Mouse (Mus musculus): Measurements from ENCODE around the gene Pus10. TPM values are rescaled to one million over a fixed set of nuclear protein-coding genes. Genes with fewer than 3 reads are reported as not detected.

Pus10 gene
- polyA plus RNA-seq (2012; ENCODE audit: insufficient read depth, low replicate concordance) = 2.0 TPM in 1 of 2 replicates, not detected in the other

DNA sequence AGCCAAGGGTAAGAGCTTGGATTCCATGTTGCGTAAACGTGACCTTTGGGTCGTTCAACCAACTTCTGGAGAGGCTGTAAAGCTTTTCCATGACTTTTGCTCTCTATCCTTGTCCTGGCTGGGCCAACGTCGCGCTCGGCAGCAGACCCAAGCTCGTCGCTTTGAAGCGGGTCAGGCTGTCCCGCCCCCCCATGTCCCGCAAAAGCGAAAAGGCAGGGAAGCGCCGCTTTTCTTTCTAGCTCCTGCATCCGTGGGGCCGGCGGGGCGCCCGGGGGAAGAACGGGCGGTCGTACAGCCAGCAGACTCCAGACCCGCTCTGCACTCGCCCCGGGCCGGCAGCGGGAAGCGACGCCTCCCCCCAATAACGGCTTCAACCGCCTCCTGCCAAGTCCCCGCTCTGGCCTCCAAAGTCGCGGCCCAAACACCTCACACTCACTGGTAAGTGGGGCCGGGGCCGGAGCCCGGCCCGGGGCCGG, at the start of gene Pus10:
Gene Pus10, plus strand, starts transcription at position 364 of the 476 bp plus-strand sequence.
- H3K27me3 ChIP-seq (replicated peaks) = no peaks in the 10 kb centered on the region
- TF ChIP-seq GATA1 (IDR thresholded peaks at IDR 0.05; ENCODE audit: borderline replicate concordance, low read length) = no peak
- TF ChIP-seq FLI1 (IDR thresholded peaks at IDR 0.05; ENCODE audit: low read length) = no peak
- H3K9me3 ChIP-seq = no peaks in the 10 kb centered on the region
- H3K36me3 ChIP-seq (replicated peaks; ENCODE audit: low read length) = peaks cover 12% of the 10 kb centered on the region
- peak within 1 kb of the TSS; percentile 93 for H3K4me3 ChIP-seq (replicated peaks)
- H3K4me1 ChIP-seq = peaks cover 21% of the 10 kb centered on the region

DNA sequence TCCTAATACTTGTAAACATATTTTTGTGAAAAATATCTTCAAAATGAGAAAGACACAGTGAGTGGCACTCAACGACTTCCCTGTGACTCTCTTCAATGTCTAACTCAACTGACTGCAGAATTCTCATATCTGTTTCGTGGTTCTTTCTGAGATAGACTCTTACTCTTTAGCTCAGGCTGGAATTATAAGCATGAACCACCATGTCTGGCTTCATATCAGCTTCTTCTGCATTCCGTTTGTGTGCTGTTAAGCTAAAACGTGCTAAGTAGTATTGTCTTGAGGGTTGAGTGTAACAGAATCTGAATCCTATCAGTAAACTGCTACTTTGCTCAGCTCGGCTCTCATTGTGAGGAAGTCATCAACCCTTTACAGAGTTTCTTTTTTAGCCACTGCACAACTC, 46.5 kb upstream of the Pus10 start:
- Histone ChIP-seq H3K4me3 (replicated peaks) (no peak overlapping the region), H3K27me3 (replicated peaks) (no peaks in the 10 kb centered on the region), H3K36me3 (replicated peaks; ENCODE audit: low read length) (peaks cover 47% of the 10 kb centered on the region), H3K4me1 (no peaks in the 10 kb centered on the region), H3K9me3 (no peaks in the 10 kb centered on the region)
- TF ChIP-seq FLI1 (IDR thresholded peaks at IDR 0.05; ENCODE audit: low read length) (no peak), GATA1 (IDR thresholded peaks at IDR 0.05; ENCODE audit: borderline replicate concordance, low read length) (no peak)

DNA sequence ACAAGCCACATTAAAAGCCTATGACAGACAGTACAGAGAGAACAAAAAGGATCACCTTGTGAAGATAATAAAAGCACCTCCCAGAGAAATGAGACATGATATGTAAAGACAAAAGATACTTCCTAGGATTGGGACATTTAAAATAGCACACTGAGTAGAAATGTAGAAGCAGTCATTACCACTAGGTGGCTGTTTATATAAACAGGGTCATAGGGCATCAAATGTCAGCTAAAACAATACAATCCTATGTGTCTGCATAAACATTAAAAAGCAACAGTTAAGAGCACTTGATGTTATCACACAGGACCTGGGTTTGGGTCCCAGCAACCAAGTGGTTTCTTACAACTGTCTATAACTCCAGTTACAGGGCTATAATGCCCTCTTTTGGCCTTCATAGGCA, 34.8 kb upstream of the Pus10 start:
- Histone ChIP-seq H3K27me3 (replicated peaks) (no peaks in the 10 kb centered on the region), H3K36me3 (replicated peaks; ENCODE audit: low read length) (peaks cover 31% of the 10 kb centered on the region), H3K4me3 (replicated peaks) (no peak overlapping the region), H3K4me1 (peaks cover 14% of the 10 kb centered on the region), H3K9me3 (no peaks in the 10 kb centered on the region)
- TF ChIP-seq GATA1 (IDR thresholded peaks at IDR 0.05; ENCODE audit: borderline replicate concordance, low read length) = no peak
- TF ChIP-seq FLI1 (IDR thresholded peaks at IDR 0.05; ENCODE audit: low read length) = no peak

DNA sequence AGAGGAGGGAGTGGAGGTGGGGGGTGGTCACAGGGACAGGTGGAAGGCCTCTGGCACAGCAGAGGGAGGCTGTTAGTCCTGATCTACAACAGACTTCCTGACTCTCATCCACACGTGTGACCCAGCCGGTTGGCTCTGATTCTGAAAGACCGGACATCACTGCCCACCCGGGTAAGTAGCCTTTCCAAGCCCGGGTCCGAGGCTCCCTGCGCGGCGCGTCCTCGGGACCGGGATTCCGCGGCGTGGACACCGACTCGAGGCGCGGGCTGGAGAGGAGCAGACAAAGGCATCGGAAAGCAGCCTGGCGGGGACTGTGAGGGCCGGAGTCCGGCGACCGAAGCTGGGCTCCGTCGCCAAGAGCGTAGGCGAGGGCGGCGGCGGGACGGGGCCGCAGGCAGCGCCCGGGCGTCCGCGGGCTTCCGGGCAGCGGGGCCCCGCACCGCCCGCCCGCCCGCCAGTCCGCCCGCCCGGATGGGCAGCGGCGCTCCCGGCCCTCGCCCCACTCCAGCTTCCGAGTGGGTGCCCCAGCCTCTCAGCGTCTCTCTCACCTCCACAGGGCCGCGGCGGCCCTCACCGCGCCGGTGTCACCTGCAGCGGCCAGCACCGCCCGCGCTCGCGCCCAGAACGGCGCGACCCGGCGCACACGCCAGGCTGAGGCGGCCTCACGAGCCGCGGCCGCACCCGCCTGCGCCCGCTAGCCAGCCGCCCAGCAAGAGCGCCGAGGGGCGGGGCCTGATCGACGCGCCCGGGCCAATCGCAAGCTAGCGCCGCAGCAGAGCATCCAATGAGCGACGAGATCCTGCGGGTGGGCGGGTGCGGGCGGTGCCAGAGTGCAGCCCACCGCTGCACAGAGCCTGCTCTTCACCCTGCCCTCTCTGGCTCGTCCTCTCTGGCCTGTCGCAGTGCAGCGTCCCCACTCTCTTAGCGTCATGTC, 32.3 kb upstream of the Pus10 start, which contains the start of gene 0610010F05Rik:
Gene 0610010F05Rik, minus strand, starts transcription at position 695 of the 934 bp plus-strand sequence.
- Histone ChIP-seq H3K4me1 (peaks cover 18% of the 10 kb centered on the region), H3K4me3 (replicated peaks) (peak within 1 kb of the TSS; percentile 96), H3K9me3 (no peaks in the 10 kb centered on the region), H3K27me3 (replicated peaks) (no peaks in the 10 kb centered on the region), H3K36me3 (replicated peaks; ENCODE audit: low read length) (peaks cover 25% of the 10 kb centered on the region)
- no peak for TF ChIP-seq FLI1 (IDR thresholded peaks at IDR 0.05; ENCODE audit: low read length)
- TF ChIP-seq GATA1 (IDR thresholded peaks at IDR 0.05; ENCODE audit: borderline replicate concordance, low read length) = no peak

DNA sequence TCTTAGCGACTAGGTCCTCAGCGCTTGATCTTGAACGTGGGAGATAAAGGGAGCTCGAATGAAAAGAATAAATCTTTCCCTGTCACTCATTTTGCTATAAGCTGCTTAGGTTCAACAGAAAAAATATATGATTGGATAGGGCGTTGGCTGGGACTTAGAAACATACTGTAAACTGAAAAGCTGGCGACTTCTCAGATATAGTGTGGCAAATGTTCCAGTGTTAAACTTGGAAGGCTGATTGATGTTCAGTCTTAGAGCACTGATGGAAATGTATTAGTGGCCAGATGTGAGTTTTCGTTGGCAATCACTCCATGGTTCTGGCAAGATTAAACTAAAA, 31.6 kb upstream of the Pus10 start:
- TF ChIP-seq GATA1 (IDR thresholded peaks at IDR 0.05; ENCODE audit: borderline replicate concordance, low read length) (no peak), FLI1 (IDR thresholded peaks at IDR 0.05; ENCODE audit: low read length) (no peak)
- H3K4me3 ChIP-seq (replicated peaks) = peak overlapping the region; percentile 96
- no peaks in the 10 kb centered on the region for H3K9me3 ChIP-seq
- H3K36me3 ChIP-seq (replicated peaks; ENCODE audit: low read length) = peaks cover 25% of the 10 kb centered on the region
- H3K27me3 ChIP-seq (replicated peaks) = no peaks in the 10 kb centered on the region
- H3K4me1 ChIP-seq = peaks cover 18% of the 10 kb centered on the region

DNA sequence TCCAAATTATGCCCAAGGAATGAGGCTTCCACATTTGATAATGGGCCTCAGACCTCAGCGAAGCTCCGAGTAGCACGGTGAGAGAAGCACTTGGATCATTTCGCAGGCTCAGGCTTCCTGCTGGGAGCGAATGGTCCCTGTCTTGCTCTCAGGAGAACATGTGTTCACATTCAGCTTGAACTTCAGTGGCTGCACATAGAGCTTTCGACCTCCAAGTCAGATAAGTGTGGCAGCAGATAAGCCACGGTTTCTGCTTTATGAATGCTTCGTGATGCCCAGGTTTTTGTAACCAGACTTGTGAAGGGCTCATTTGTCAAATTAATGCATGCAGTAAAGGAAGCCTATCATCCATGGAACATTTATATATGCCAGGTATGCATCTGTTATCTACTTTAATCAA, 30.9 kb upstream of the Pus10 start:
- peaks cover 30% of the 10 kb centered on the region for H3K36me3 ChIP-seq (replicated peaks; ENCODE audit: low read length)
- no peaks in the 10 kb centered on the region for H3K9me3 ChIP-seq
- TF ChIP-seq GATA1 (IDR thresholded peaks at IDR 0.05; ENCODE audit: borderline replicate concordance, low read length) (no peak), FLI1 (IDR thresholded peaks at IDR 0.05; ENCODE audit: low read length) (no peak)
- peaks cover 18% of the 10 kb centered on the region for H3K4me1 ChIP-seq
- no peaks in the 10 kb centered on the region for H3K27me3 ChIP-seq (replicated peaks)
- no peak overlapping the region for H3K4me3 ChIP-seq (replicated peaks)

DNA sequence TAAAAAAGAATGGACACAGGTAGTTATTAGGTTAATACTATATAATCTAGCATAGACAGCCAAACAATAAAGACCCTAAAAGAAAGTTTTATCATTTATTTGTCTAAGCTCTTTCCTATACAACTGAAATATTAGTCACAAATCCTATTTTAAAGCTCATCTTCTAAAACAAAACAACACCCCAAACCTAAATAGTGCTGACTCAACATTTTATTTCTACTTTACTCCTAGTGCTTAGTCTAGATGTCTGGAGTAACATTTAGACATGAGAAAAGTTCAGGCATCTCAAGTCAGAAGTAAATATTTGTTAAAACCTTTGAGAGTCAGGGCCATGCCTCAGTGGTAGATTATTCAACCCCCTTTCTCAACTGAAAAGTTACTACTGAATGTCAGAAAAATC, 18.0 kb upstream of the Pus10 start:
- TF ChIP-seq FLI1 (IDR thresholded peaks at IDR 0.05; ENCODE audit: low read length) (no peak), GATA1 (IDR thresholded peaks at IDR 0.05; ENCODE audit: borderline replicate concordance, low read length) (no peak)
- no peaks in the 10 kb centered on the region for H3K9me3 ChIP-seq
- peaks cover 52% of the 10 kb centered on the region for H3K36me3 ChIP-seq (replicated peaks; ENCODE audit: low read length)
- H3K4me3 ChIP-seq (replicated peaks) = no peak overlapping the region
- no peaks in the 10 kb centered on the region for H3K27me3 ChIP-seq (replicated peaks)
- no peaks in the 10 kb centered on the region for H3K4me1 ChIP-seq

DNA sequence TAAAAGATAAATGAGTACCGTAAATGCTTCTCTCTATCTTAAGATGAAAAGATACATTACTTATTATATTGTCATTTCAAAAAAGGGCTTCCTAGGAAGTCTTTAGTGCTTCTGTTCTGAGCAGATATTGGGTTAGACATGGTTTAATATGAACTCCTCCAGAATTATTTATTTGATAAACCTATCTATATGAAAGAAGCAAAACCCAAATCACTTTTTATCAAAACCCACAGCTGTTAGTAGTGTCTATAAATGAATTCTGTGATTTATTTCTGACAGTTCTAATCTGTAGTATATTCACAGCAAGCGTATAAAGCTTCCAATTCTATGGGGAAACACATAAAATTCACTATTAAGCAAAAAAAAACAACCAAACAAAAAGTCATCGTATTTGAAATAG, 17.6 kb upstream of the Pus10 start:
- H3K4me3 ChIP-seq (replicated peaks) = no peak overlapping the region
- peaks cover 54% of the 10 kb centered on the region for H3K36me3 ChIP-seq (replicated peaks; ENCODE audit: low read length)
- TF ChIP-seq FLI1 (IDR thresholded peaks at IDR 0.05; ENCODE audit: low read length) (no peak), GATA1 (IDR thresholded peaks at IDR 0.05; ENCODE audit: borderline replicate concordance, low read length) (no peak)
- no peaks in the 10 kb centered on the region for H3K27me3 ChIP-seq (replicated peaks)
- no peaks in the 10 kb centered on the region for H3K9me3 ChIP-seq
- no peaks in the 10 kb centered on the region for H3K4me1 ChIP-seq

DNA sequence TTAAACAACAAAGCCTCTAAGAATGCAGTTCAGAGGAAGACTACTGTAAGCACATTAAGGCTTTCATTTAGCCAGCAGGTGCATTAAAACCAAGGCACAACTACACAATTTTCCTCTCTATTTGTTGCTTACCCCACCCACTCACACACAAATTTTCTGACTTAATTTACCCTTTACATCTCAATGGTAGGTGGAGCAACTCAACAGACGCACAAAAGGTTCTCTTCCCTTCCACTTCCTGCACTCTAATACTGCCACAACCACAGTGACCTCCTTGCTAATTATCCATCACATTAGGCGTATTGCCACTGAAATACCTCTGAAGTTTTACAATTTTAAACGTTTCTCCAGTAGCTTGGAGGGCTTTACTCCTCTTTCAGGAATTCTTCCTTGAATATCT, 11.8 kb upstream of the Pus10 start:
- TF ChIP-seq GATA1 (IDR thresholded peaks at IDR 0.05; ENCODE audit: borderline replicate concordance, low read length) = no peak
- no peak for TF ChIP-seq FLI1 (IDR thresholded peaks at IDR 0.05; ENCODE audit: low read length)
- H3K4me3 ChIP-seq (replicated peaks) = no peak overlapping the region
- H3K27me3 ChIP-seq (replicated peaks) = no peaks in the 10 kb centered on the region
- H3K36me3 ChIP-seq (replicated peaks; ENCODE audit: low read length) = peaks cover 36% of the 10 kb centered on the region
- H3K9me3 ChIP-seq = no peaks in the 10 kb centered on the region
- peaks cover 32% of the 10 kb centered on the region for H3K4me1 ChIP-seq

DNA sequence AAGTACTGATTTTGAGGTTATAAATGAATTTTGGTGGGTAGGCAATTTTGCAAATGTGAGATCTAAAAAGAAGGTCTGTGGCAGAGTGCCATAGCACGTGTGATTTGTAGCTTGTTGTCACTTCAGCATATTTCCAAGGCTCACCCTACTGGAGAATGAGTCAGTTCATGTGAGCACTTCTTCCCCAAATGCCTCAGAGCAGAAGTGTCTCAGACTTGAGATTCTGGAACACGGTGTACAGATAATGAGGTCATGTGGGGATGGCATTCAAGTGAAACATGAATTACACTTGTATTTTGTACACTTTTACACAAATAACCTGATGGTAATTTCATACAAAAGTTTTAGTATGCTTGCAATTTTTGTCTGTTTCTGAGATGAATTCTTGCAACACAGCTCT, 7.7 kb upstream of the Pus10 start:
- Histone ChIP-seq H3K27me3 (replicated peaks) (no peaks in the 10 kb centered on the region), H3K4me1 (peaks cover 50% of the 10 kb centered on the region), H3K4me3 (replicated peaks) (no peak overlapping the region), H3K36me3 (replicated peaks; ENCODE audit: low read length) (peaks cover 5% of the 10 kb centered on the region), H3K9me3 (no peaks in the 10 kb centered on the region)
- TF ChIP-seq GATA1 (IDR thresholded peaks at IDR 0.05; ENCODE audit: borderline replicate concordance, low read length) (no peak), FLI1 (IDR thresholded peaks at IDR 0.05; ENCODE audit: low read length) (no peak)

Data from megakaryocyte, embryonic 14.5 days (primary cell).